Mouse (Mus musculus) E14TG2a.4 (cell line): ENCODE results near the gene Pitpnb.

Experiments
- CTCF ChIP-seq: conservative IDR thresholded peaks from 2 replicates; pipeline ENCODE4 v1.5.1; 2014; ENCODE audit warnings: low read length
- NANOG ChIP-seq: IDR thresholded peaks from 2 replicates; pipeline ENCODE4 v1.6.1; 2014; ENCODE audit warnings: borderline replicate concordance, low read length, mixed read lengths

DNA sequence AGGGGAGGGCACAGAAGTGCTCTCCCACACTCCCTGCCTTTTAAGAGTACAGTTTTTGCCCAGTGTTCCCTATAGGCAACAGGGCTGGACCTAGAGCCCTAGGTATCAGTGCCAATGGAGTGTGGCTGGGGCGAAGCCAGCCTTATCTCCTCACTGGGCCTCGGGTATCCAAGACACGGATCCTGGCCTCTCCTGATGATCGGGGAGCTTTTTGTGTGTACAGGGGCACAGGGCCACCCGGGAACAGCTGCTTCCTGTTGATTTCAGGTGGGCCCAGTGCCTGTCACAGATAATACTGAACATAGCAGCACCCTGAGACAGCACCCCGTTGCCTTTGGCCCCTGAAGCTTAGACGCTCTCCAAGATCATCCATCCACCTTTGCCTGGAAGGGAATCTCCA is 105.7 kb downstream of the Pitpnb start:
- TF ChIP-seq CTCF = no peak
- TF ChIP-seq NANOG = no peak
